Mouse (Mus musculus) spleen, embryonic (tissue): ENCODE results near the gene Zkscan16.

ENCODE experiments used
- CTCF ChIA-PET: fragments of 350-600 bp; sonication (Branson Sonifier 250); formaldehyde crosslinking; loops from one replicate; lab custom pipeline; 2022; lab: Charles Lee

Gene Zkscan16

DNA sequence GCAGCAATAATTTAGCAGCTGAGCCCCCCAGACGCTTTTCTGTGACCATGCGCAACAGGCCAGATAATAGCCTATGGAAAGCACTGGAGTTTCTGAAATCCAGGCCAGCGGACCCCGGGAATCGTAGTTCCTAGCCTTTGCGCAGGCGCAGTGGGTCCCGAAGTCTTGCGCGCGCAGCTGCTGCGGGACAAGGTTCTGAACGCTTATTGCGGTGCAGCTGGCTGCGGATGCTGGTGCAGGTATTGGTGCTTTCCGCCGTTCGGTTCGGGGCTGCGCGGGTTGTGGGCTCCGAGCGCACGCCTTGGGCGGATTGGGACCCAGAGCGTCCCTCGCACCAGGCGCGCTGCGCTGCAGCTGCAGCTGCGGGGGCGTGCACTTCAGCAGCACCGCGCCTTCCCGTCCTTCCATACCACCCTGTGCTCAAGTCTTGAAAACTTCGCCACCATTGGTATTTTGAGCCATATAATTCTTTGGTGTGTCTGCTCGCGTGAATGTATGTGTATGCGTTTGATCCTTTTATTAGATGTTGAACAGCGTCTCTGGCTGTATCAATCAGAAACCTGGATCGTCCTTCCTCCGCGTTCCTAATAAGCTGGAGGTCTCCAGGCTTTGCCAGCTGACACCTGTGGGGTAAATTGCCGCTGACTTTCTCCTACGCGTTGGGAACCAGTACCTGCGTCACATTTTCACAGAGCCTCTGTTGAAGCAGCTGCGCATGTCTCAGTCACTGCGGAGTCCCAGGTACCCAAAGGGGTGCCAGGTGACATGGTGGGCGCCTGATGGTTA lies at the start of gene Zkscan16:
Zkscan16 (plus strand) TSS at position 209 of the 786 bp plus-strand sequence.
- CTCF ChIA-PET: interaction anchor here (0.6 to 1.2 kb wide), 2 partner anchors 41 to 893 kb away, joined by 4 to 7 read pairs; no protein-coding TSS in a partner anchor

DNA sequence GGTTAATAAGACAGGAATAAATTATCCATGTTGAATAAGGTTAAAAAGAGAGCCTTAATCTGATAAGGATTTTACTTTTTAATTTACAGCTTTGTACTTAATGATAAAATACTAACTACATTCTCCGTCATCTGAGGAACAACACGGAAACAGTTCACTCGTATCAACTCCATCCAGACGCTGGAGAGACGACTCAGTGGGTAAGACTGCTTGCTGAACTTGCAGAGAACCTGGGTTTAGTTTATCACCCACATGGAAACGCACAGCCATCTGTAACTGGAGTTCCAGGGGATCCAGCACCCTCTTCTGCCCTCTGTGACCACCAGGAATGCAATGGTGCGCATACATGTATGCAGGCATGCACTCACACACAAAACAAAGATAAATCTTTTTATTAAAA lies 49.0 kb upstream of the Zkscan16 start:
- CTCF ChIA-PET: no interaction called here

GRCm38 (mm10) chr4:58897436-58897835 lies 46.0 kb upstream of the Zkscan16 start:
- CTCF ChIA-PET: interaction anchor here (0.6 kb wide), 1 partner anchor 855 kb away, joined by 3 read pairs; no protein-coding TSS in a partner anchor

DNA sequence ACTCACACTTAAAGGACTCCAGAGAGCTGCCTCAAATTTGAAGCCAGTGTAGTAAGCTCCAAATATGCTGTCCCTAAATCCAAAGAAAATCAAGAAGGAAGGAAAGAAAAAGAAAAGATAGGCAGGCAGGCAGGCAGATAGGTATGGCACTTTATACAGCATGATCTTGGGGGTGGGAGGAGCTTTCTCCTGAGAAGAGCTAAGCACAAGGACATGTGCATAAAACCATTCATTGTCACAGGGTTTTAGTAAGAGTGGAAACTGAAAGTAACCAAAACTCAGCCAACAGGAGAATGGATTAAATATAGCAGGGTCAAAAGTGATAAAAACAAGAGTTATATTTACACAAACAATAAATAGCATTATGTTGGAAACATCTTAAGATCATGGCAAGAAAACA lies 45.1 kb upstream of the Zkscan16 start:
- CTCF ChIA-PET: no interaction called here

DNA sequence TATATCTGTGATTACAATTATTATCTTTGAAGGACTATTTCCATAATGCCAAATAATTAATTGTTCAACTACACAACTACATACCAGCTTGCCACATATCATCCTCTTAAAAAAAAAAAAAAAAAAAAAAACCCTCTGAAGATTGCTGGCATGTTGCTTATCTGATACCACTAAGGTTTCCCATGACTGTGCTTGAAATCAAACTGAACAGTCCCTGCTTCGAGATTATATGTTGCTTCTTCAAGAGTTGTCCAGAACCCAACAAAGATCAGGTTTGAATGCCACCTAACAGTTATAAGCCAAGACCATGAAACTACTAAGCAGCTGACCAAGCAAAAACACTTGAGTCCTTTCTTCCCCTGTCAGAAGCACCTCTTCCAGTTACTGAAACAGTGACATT lies 36.0 kb upstream of the Zkscan16 start:
- CTCF ChIA-PET: no interaction called here

GRCm38 (mm10) chr4:58910175-58911068 lies 33.0 kb upstream of the Zkscan16 start:
- CTCF ChIA-PET: no interaction called here

- CTCF ChIA-PET: no interaction called here
Measured at GRCm38 (mm10) chr4:58911069-58911830, 32.2 kb upstream of the Zkscan16 start.

- CTCF ChIA-PET: interaction anchor here (0.7 kb wide), 1 partner anchor 869 kb away, joined by 10 read pairs; no protein-coding TSS in a partner anchor
Measured at GRCm38 (mm10) chr4:58911831-58912628, 31.4 kb upstream of the Zkscan16 start.

GRCm38 (mm10) chr4:58912629-58913335 lies 30.6 kb upstream of the Zkscan16 start, which contains the start of gene Ecpas:
Gene Ecpas, minus strand, starts transcription at chr4:58912749.
- CTCF ChIA-PET: interaction anchor here (0.7 kb wide), 1 partner anchor 869 kb away, joined by 10 read pairs; no protein-coding TSS in a partner anchor

GRCm38 (mm10) chr4:58913336-58914026 lies 29.9 kb upstream of the Zkscan16 start:
- CTCF ChIA-PET: no interaction called here

GRCm38 (mm10) chr4:58915081-58915826 lies 28.2 kb upstream of the Zkscan16 start:
- CTCF ChIA-PET: interaction anchor here (0.5 kb wide), 2 partner anchors 11 to 25 kb away, joined by 4 to 5 read pairs; no protein-coding TSS in a partner anchor

DNA sequence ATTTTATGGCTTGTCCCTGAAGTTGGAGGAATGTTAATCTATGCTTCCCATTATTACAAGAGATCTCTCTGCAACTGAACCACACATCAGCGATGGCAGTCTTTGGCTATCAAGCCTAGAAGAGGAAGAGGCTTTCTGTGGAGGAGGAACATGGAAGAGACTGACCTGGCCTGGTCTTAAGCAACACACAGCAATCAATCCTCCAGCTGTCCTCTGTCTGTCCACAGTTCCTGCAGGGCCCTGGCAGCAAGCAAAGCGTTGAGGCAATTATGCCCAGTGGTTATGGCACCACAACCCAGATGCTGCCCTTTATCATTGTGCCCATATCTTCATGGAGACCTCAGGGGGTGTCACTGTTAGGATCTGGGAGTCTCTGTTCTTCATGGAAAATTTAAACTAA lies 19.5 kb upstream of the Zkscan16 start:
- CTCF ChIA-PET: no interaction called here

DNA sequence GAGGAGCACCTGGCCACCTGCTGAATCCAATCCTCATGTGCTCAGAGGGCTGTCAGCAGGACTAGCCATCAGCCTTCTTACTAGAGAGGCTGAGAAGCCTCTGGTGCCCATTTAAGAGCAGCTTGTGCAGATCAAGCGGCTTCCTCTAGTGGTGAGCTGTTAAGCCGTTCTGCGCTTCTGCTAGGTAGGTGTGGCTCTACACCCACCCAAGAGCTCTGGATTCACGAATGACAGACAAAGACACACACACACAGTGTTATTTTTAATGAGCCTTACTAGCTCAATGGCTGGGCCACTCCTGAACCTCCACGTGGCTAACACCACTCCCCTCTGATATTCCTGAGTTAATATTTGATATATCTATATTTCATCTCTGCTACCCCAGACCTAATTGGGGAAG lies 17.8 kb upstream of the Zkscan16 start:
- CTCF ChIA-PET: no interaction called here

DNA sequence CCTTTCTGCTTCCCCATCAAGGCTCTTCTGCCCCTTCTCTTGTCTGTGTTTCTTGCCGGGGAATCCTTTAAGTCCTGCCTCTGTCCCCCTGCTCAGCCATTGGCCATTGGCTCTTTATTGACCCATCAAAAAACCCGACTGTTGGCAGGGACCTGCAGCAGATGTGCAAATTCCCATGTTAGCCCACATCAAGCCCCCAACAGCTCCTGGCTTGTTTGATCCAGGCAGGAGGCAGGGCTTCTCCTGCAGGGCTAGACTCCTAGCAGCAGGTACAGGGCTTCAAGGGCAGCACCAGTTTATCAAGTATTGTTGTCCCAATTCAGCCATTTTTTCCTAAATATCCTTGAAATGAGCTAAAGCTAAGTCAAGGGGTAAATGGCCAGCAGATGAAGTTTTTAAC lies 17.3 kb upstream of the Zkscan16 start:
- CTCF ChIA-PET: interaction anchor here (0.7 kb wide), 1 partner anchor 387 kb away, joined by 11 read pairs; no protein-coding TSS in a partner anchor

DNA sequence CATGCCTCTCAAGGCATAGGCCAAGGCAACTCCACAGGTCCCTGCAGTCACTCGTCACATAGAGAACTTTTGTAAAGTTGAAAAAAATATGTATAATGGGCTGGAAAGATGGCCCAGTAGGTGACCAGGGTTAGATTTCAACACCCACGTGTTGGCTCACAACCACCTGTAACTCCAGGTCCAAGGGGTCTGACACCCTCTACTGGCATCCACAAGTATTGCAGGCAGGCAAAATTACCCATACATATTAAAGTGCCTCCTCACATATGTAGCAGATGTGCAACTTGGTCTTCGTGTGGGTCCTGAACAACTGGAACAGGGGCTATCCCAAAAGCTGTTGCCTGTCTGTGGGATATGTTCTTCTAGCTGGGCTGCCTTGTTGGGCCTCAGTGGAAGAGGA lies 15.8 kb upstream of the Zkscan16 start:
- CTCF ChIA-PET: no interaction called here

DNA sequence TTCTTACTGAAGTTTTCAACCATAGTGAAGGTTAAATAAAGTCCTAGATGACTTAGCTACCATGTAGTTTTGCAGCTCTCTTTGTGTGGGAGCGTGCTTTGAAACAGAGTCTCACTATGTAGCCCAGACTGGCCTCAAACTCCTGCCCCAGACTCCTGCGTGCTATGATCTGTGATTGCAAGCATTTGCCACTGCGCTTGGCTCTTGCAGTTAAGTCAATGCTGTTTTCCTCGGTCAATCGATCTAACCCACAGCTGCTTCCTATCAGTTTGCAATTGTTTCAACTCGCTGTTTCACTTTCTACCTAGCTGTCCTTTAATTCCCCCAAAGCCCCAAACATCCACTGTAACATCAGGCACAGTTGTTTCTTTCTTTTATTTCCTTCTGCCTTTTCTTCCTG lies 10.9 kb upstream of the Zkscan16 start:
- CTCF ChIA-PET: interaction anchor here (0.7 kb wide), 1 partner anchor 34 kb away, joined by 3 read pairs; no protein-coding TSS in a partner anchor

GRCm38 (mm10) chr4:58934308-58934707 lies 9.1 kb upstream of the Zkscan16 start:
- CTCF ChIA-PET: no interaction called here

GRCm38 (mm10) chr4:58934746-58935476 lies 8.5 kb upstream of the Zkscan16 start:
- CTCF ChIA-PET: no interaction called here
